Mouse (Mus musculus) stomach, embryonic 16.5 days (tissue): Measurements from ENCODE around the gene Shb. TPM values are rescaled to one million over a fixed set of nuclear protein-coding genes. Genes with fewer than 3 reads are reported as not detected.

Experiments used
- ATAC-seq: fragments of 200-750 bp; cut with Nextera tagmentation; 2 replicates; pipeline ENCODE4 v1.8.0; 2017; ENCODE audit warnings: moderate number of reproducible peaks, moderate TSS enrichment; ENCODE audit not compliant: insufficient read depth, low FRiP score
- H3K27ac ChIP-seq: fragments of 300-500 bp; sonication (generic); 2 replicates; pipeline ENCODE4 v1.5.1; 2014; ENCODE audit warnings: low read length
- H3K27me3 ChIP-seq: fragments of 300-500 bp; sonication (generic); 2 replicates; pipeline ENCODE4 v1.6.1; 2014; ENCODE audit warnings: low read length, control low read depth, mixed read lengths; ENCODE audit not compliant: control insufficient read depth, insufficient read depth
- H3K36me3 ChIP-seq: fragments of 300-500 bp; sonication (generic); 2 replicates; pipeline ENCODE4 v1.6.1; 2014; ENCODE audit warnings: low read length; ENCODE audit not compliant: control insufficient read depth, insufficient read depth
- H3K4me1 ChIP-seq: fragments of 300-500 bp; sonication (generic); 2 replicates; pipeline ENCODE4 v1.6.1; 2014; ENCODE audit warnings: low read length, control low read depth, mixed read lengths; ENCODE audit not compliant: control insufficient read depth, insufficient read depth
- H3K4me2 ChIP-seq: fragments of 300-500 bp; sonication (generic); 2 replicates; pipeline ENCODE4 v1.6.1; 2014; ENCODE audit warnings: low read depth, low read length, mixed read lengths
- H3K4me3 ChIP-seq: fragments of 300-500 bp; sonication (generic); replicated peaks from 2 replicates; pipeline ENCODE4 v1.5.1; 2014; ENCODE audit warnings: mild to moderate bottlenecking, low read length
- H3K9ac ChIP-seq: fragments of 300-500 bp; sonication (generic); 2 replicates; pipeline ENCODE4 v1.6.1; 2014; ENCODE audit warnings: low read length
- H3K9me3 ChIP-seq: fragments of 300-500 bp; sonication (generic); replicated peaks from 2 replicates; pipeline ENCODE4 v1.6.1; 2016; ENCODE audit warnings: low read length, control low read depth; ENCODE audit not compliant: control insufficient read depth
- whole genome bisulfite sequencing: fragments of 180-500 bp; shearing (Covaris S2); extraction: QIAGEN DNeasy Blood & Tissue Kit; methylation state at CpG from one replicate; pipeline ENCODE4 v1.1.7; 2014; 5-methylcytosine and 5-hydroxymethylcytosine counted together
- polyA plus RNA-seq: library from polyadenylated mRNA; unstranded; fragments of >200 nt; fragmentation: Nextera tagmentation; extraction: Ambion mirVana; gene quantifications from 2 replicates; pipeline ENCODE4 v1.2.1, GENCODE M21; 2015

The Shb gene
- polyA plus RNA-seq, 1 experiment from 2014 or later: 2.7 TPM

- H3K36me3 ChIP-seq: no peaks in the 10 kb centered on the region
- peak; percentile 48; the same call in 1 of the 2 replicates for ATAC-seq
- peak overlapping the region; percentile 83 for H3K27ac ChIP-seq
- H3K4me1 ChIP-seq: peaks cover 52% of the 10 kb centered on the region
- H3K4me2 ChIP-seq: peak overlapping the region; percentile 23
- H3K27me3 ChIP-seq: no peaks in the 10 kb centered on the region
- H3K9ac ChIP-seq: no peak overlapping the region
- no peaks in the 10 kb centered on the region for H3K9me3 ChIP-seq
- 13% methylated on average over 11 of the region's 11 CpGs for WGBS
- H3K4me3 ChIP-seq: no peak overlapping the region
Observed at GRCm38 (mm10) chr4:45473129-45473528, 59.1 kb downstream of the Shb start.

DNA sequence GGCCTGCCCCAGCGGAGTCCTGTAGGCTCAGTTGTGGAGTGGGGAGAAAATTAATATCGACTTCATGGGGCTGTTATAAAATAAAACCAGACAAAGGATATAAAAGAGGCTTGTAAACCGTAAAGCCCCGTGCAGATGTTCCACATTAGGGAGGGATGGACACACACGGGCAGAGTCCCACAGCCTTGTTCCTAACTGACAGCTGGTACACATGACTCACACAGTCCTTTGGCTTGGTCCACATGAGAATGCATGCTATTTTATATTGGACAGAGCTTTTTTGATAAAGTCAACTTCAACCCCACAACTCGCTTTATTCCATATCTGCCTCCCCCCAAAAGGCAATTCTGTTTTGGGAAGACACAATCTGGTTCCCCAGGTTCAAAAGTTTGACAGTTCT is 59.6 kb downstream of the Shb start:
- no peaks in the 10 kb centered on the region for H3K27me3 ChIP-seq
- no peaks in the 10 kb centered on the region for H3K9me3 ChIP-seq
- H3K27ac ChIP-seq: peak overlapping the region; percentile 83
- peak overlapping the region; percentile 23 for H3K4me2 ChIP-seq
- ATAC-seq: peak; percentile 51; the same call in 1 of the 2 replicates
- H3K4me1 ChIP-seq: peaks cover 53% of the 10 kb centered on the region
- no peaks in the 10 kb centered on the region for H3K36me3 ChIP-seq
- WGBS: 41% methylated on average over 6 of the region's 6 CpGs
- H3K4me3 ChIP-seq: no peak overlapping the region
- H3K9ac ChIP-seq: peak overlapping the region; percentile 34; the same call in 1 of the 2 replicates

GRCm38 (mm10) chr4:45471654-45472556 is 60.4 kb downstream of the Shb start:
- WGBS: 45% methylated on average over 11 of the region's 11 CpGs
- peaks cover 60% of the 10 kb centered on the region for H3K4me1 ChIP-seq
- H3K9me3 ChIP-seq: no peaks in the 10 kb centered on the region
- peak; percentile 66 for ATAC-seq
- no peak overlapping the region for H3K4me3 ChIP-seq
- peak overlapping the region; percentile 83 for H3K27ac ChIP-seq
- no peaks in the 10 kb centered on the region for H3K27me3 ChIP-seq
- H3K36me3 ChIP-seq: no peaks in the 10 kb centered on the region
- peak overlapping the region; percentile 34 for H3K9ac ChIP-seq
- no peak overlapping the region for H3K4me2 ChIP-seq

DNA sequence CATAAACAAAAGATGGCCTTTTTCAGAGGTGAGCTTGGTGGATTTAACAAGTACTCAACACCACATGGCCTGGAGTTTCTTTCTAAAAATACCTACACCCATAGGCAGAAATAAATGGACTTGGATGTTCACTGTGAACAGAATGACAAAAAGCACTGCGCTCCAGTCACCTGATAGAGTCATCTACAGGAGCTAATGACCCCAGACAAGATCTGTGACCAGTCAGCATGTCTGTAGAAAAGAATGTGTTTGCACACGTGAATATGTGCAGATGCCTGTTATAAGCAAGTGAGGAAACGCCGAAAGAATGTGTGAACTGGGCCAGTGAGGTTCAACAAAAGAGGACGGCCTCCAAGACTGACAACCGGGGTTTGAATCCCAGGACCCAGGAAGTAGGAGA is 63.2 kb downstream of the Shb start:
- no peaks in the 10 kb centered on the region for H3K27me3 ChIP-seq
- peak overlapping the region; percentile 50 for H3K27ac ChIP-seq
- peaks cover 49% of the 10 kb centered on the region for H3K4me1 ChIP-seq
- no peak overlapping the region for H3K9ac ChIP-seq
- H3K36me3 ChIP-seq: no peaks in the 10 kb centered on the region
- H3K4me3 ChIP-seq: no peak overlapping the region
- H3K4me2 ChIP-seq: no peak overlapping the region
- WGBS: 31% methylated on average over 6 of the region's 6 CpGs
- no peak for ATAC-seq
- H3K9me3 ChIP-seq: no peaks in the 10 kb centered on the region

- Histone ChIP-seq H3K27ac (peak overlapping the region; percentile 50), H3K36me3 (no peaks in the 10 kb centered on the region), H3K4me3 (no peak overlapping the region), H3K4me1 (peaks cover 45% of the 10 kb centered on the region), H3K9me3 (no peaks in the 10 kb centered on the region), H3K9ac (no peak overlapping the region), H3K4me2 (no peak overlapping the region), H3K27me3 (no peaks in the 10 kb centered on the region)
- 52% methylated on average over 6 of the region's 6 CpGs for WGBS
- no peak for ATAC-seq
Observed at GRCm38 (mm10) chr4:45468507-45468906, 63.8 kb downstream of the Shb start.

GRCm38 (mm10) chr4:45467115-45467912 is 65.0 kb downstream of the Shb start:
- no peak overlapping the region for H3K9ac ChIP-seq
- no peaks in the 10 kb centered on the region for H3K9me3 ChIP-seq
- no peak overlapping the region for H3K27ac ChIP-seq
- H3K4me3 ChIP-seq: no peak overlapping the region
- no peak overlapping the region for H3K4me2 ChIP-seq
- no peak for ATAC-seq
- H3K27me3 ChIP-seq: no peaks in the 10 kb centered on the region
- no peaks in the 10 kb centered on the region for H3K36me3 ChIP-seq
- 69% methylated on average over 12 of the region's 12 CpGs for WGBS
- peaks cover 36% of the 10 kb centered on the region for H3K4me1 ChIP-seq

GRCm38 (mm10) chr4:45464941-45465340 is 67.3 kb downstream of the Shb start:
- H3K9ac ChIP-seq: no peak overlapping the region; the same call in 1 of the 2 replicates
- no peaks in the 10 kb centered on the region for H3K27me3 ChIP-seq
- no peak for ATAC-seq
- no peaks in the 10 kb centered on the region for H3K36me3 ChIP-seq
- H3K9me3 ChIP-seq: no peaks in the 10 kb centered on the region
- no peak overlapping the region for H3K4me2 ChIP-seq
- no peak overlapping the region for H3K4me3 ChIP-seq
- H3K4me1 ChIP-seq: peaks cover 24% of the 10 kb centered on the region; the same call in 1 of the 2 replicates
- 71% methylated on average over 9 of the region's 9 CpGs for WGBS
- peak overlapping the region; percentile 21; the same call in 1 of the 2 replicates for H3K27ac ChIP-seq

DNA sequence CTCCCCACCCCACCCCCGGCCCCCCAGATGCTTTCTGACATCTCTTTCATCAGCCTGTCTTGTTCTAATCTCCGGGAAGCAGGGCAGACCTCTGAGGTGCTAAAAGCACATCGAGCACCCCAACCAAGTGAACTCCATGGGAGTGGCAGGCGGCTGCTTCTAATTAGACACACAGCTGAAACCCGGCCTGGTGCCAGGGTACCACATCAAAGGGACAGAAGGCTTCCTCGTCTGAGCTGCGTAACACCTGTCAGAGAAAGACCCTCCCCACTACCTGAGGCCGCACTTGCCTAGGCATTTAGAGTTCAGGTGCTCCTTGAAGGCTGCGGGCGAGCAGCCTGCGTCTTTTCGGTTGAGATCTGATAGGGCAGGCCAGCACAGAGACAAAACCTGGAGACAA is 67.7 kb downstream of the Shb start:
- Histone ChIP-seq H3K27ac (peak overlapping the region; percentile 21; the same call in 1 of the 2 replicates), H3K9ac (no peak overlapping the region), H3K4me3 (no peak overlapping the region), H3K27me3 (no peaks in the 10 kb centered on the region), H3K9me3 (no peaks in the 10 kb centered on the region), H3K4me1 (peaks cover 26% of the 10 kb centered on the region), H3K36me3 (no peaks in the 10 kb centered on the region), H3K4me2 (no peak overlapping the region)
- 65% methylated on average over 12 of the region's 12 CpGs for WGBS
- ATAC-seq: no peak

DNA sequence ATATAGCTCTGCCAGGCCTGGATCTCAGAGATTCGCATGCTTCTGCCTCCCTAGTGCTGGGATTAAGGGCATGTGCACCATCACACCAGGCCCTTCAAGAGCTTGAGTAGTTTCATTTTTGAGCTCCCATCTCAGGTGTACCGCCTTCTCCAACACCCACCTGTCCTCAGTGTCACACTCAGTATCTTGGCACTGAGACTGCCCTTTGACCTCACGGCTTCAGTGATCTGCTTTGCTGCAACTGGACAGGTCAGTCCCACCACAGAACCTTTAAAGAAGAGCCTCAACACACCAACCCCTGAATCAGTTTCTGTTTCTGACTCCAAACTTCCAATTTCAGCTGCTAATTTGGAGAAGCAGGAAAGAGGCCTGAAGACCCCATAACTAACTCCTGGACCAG is 68.1 kb downstream of the Shb start:
- ATAC-seq: no peak
- Histone ChIP-seq H3K9ac (no peak overlapping the region), H3K36me3 (no peaks in the 10 kb centered on the region), H3K27ac (no peak overlapping the region), H3K27me3 (no peaks in the 10 kb centered on the region), H3K9me3 (no peaks in the 10 kb centered on the region), H3K4me3 (no peak overlapping the region), H3K4me1 (peaks cover 30% of the 10 kb centered on the region), H3K4me2 (no peak overlapping the region)
- WGBS: 92% methylated on average over 3 of the region's 3 CpGs
